Comparison of ENCODE assay signal across 30 mouse cellular contexts in genomic region chr5:147302746-147303400, GRCm38 (mm10). TPM values are rescaled to one million over a fixed set of nuclear protein-coding genes. Genes with fewer than 3 reads are reported as not detected.
DNase-seq lines count a peak whose midpoint lies in the region; ATAC-seq and TF ChIP-seq lines count a peak whose summit lies in the region.
"Had no signal": no experiment of that assay in that cellular context is flagged by ENCODE, and none has a peak within 500 bp of the region (broad histone marks: within the 10 kb centered on the region; RNA-seq: fewer than 3 reads in every experiment).

No protein-coding gene starts in this region.

- no peaks in the 10 kb centered on the region for H3K9me3 ChIP-seq in hindbrain, embryonic 10.5 days
- no peaks in the 10 kb centered on the region for H3K9me3 ChIP-seq in hindbrain, embryonic 12.5 days (replicated peaks)
- no peaks in the 10 kb centered on the region for H3K9me3 ChIP-seq in midbrain, embryonic 11.5 days (ENCODE audit: control insufficient read depth, low read length)
- H3K9me3 ChIP-seq in midbrain, embryonic 15.5 days: no peaks in the 10 kb centered on the region
- no peaks in the 10 kb centered on the region for H3K9me3 ChIP-seq in embryonic facial prominence, embryonic 10.5 days
- H3K9me3 ChIP-seq: embryonic facial prominence, embryonic 13.5 days; heart, embryonic 12.5 days; kidney, embryonic 15.5 days had no signal

- no peaks in the 10 kb centered on the region for H3K36me3 ChIP-seq in hindbrain, embryonic 10.5 days
- H3K36me3 ChIP-seq in hindbrain, embryonic 12.5 days: no peaks in the 10 kb centered on the region
- H3K36me3 ChIP-seq in midbrain, embryonic 11.5 days (ENCODE audit: control insufficient read depth, insufficient read depth, low read length): no peaks in the 10 kb centered on the region
- H3K36me3 ChIP-seq in midbrain, embryonic 15.5 days (replicated peaks): no peaks in the 10 kb centered on the region
- no peaks in the 10 kb centered on the region for H3K36me3 ChIP-seq in embryonic facial prominence, embryonic 10.5 days (replicated peaks)
- H3K36me3 ChIP-seq in small intestine, adult 2 months (ENCODE audit: control insufficient read depth, insufficient read depth, low read length): peaks cover 34% of the 10 kb centered on the region
- H3K36me3 ChIP-seq: embryonic facial prominence, embryonic 13.5 days; heart, embryonic 12.5 days; kidney, embryonic 15.5 days had no signal

- 5% methylated on average over 13 of the region's 13 CpGs for WGBS in hindbrain, embryonic 10.5 days
- WGBS in hindbrain, embryonic 12.5 days: 5% methylated on average over 13 of the region's 13 CpGs
- WGBS in midbrain, embryonic 11.5 days: 5% methylated on average over 13 of the region's 13 CpGs
- WGBS in midbrain, embryonic 15.5 days: 4% methylated on average over 13 of the region's 13 CpGs
- WGBS in embryonic facial prominence, embryonic 10.5 days: 4% methylated on average over 13 of the region's 13 CpGs
- WGBS in small intestine, adult 2 months: 9% methylated on average over 13 of the region's 13 CpGs

- peaks cover 41% of the 10 kb centered on the region for H3K4me1 ChIP-seq in hindbrain, embryonic 10.5 days (replicated peaks)
- H3K4me1 ChIP-seq in hindbrain, embryonic 12.5 days: peaks cover 19% of the 10 kb centered on the region
- H3K4me1 ChIP-seq in midbrain, embryonic 11.5 days (ENCODE audit: control insufficient read depth, insufficient read depth, low read length): peaks cover 14% of the 10 kb centered on the region
- peaks cover 29% of the 10 kb centered on the region for H3K4me1 ChIP-seq in midbrain, embryonic 15.5 days
- peaks cover 36% of the 10 kb centered on the region for H3K4me1 ChIP-seq in embryonic facial prominence, embryonic 10.5 days
- peaks cover 4% of the 10 kb centered on the region for H3K4me1 ChIP-seq in small intestine, adult 2 months (ENCODE audit: control insufficient read depth, insufficient read depth, insufficient read length, low read length)

- no peak overlapping the region for H3K4me2 ChIP-seq in hindbrain, embryonic 12.5 days (replicated peaks)
- H3K4me2 ChIP-seq in midbrain, embryonic 11.5 days: no peak overlapping the region
- no peak overlapping the region for H3K4me2 ChIP-seq in midbrain, embryonic 15.5 days
- H3K4me2 ChIP-seq: embryonic facial prominence, embryonic 13.5 days; heart, embryonic 12.5 days; hindbrain, embryonic 14.5 days; kidney, embryonic 15.5 days had no signal

- H3K27me3 ChIP-seq in hindbrain, embryonic 10.5 days (ENCODE audit: insufficient read depth, poor library complexity, severe bottlenecking): peaks cover 100% of the 10 kb centered on the region
- H3K27me3 ChIP-seq in hindbrain, embryonic 12.5 days: peaks cover 100% of the 10 kb centered on the region
- H3K27me3 ChIP-seq in midbrain, embryonic 11.5 days (ENCODE audit: control insufficient read depth, insufficient read depth, low read length): peaks cover 99% of the 10 kb centered on the region
- H3K27me3 ChIP-seq in midbrain, embryonic 15.5 days (replicated peaks): peaks cover 97% of the 10 kb centered on the region
- H3K27me3 ChIP-seq in embryonic facial prominence, embryonic 10.5 days (replicated peaks; ENCODE audit: low read depth, poor library complexity, severe bottlenecking): peaks cover 100% of the 10 kb centered on the region
- no peaks in the 10 kb centered on the region for H3K27me3 ChIP-seq in small intestine, adult 2 months (ENCODE audit: control insufficient read depth, insufficient read depth, low read length)

- no peak overlapping the region for H3K4me3 ChIP-seq in hindbrain, embryonic 10.5 days
- H3K4me3 ChIP-seq in hindbrain, embryonic 12.5 days: no peak overlapping the region
- H3K4me3 ChIP-seq in midbrain, embryonic 11.5 days (ENCODE audit: low read depth, low read length): no peak overlapping the region
- H3K4me3 ChIP-seq in midbrain, embryonic 15.5 days: no peak overlapping the region
- H3K4me3 ChIP-seq in embryonic facial prominence, embryonic 10.5 days: no peak overlapping the region
- peak overlapping the region; percentile 61 for H3K4me3 ChIP-seq in small intestine, adult 2 months (ENCODE audit: low read depth, low read length)
- H3K4me3 ChIP-seq: embryonic facial prominence, embryonic 13.5 days; erythroblast, embryonic 14.5 days; heart, embryonic 12.5 days; kidney, embryonic 15.5 days had no signal

- DNase-seq in hindbrain, embryonic 10.5 days (ENCODE audit: low spot score): peak; percentile 31
- DNase-seq in midbrain, embryonic 11.5 days (ENCODE audit: low spot score, missing footprints): peak; percentile 89
- DNase-seq in embryonic facial prominence, embryonic 10.5 days (ENCODE audit: low spot score): peak; percentile 33
- no peak for DNase-seq in spleen, postnatal 10 days (ENCODE audit: low spot score in 2 of 2)
- DNase-seq: adrenal gland, postnatal 14 days; B cell, adult 2 months; cerebellum, adult 8-10 months; heart, postnatal 14 days; kidney, adult 11 months; kidney, postnatal 36 days; layer of hippocampus, postnatal 36 days; right cerebral cortex, postnatal 14 days; spleen, adult 18-20 months; thymus, postnatal 25 days had no signal

- TF ChIP-seq POLR2A in small intestine, adult 2 months (IDR thresholded peaks at IDR 0.05; ENCODE audit: low read depth, low read length): no peak

- no peak for TF ChIP-seq CTCF in small intestine, adult 2 months (IDR thresholded peaks at IDR 0.05; ENCODE audit: extremely low read depth, insufficient read length, insufficient replicate concordance, low read depth, low read length)

- H3K27ac ChIP-seq in hindbrain, embryonic 10.5 days: no peak overlapping the region
- no peak overlapping the region for H3K27ac ChIP-seq in hindbrain, embryonic 12.5 days
- no peak overlapping the region for H3K27ac ChIP-seq in midbrain, embryonic 11.5 days (ENCODE audit: low read depth, low read length)
- H3K27ac ChIP-seq in midbrain, embryonic 15.5 days: no peak overlapping the region
- H3K27ac ChIP-seq in embryonic facial prominence, embryonic 10.5 days (replicated peaks): no peak overlapping the region
- peak overlapping the region; percentile 83 for H3K27ac ChIP-seq in small intestine, adult 2 months (ENCODE audit: insufficient read depth, low read depth, low read length)
- H3K27ac ChIP-seq: embryonic facial prominence, embryonic 13.5 days; hindbrain, embryonic 14.5 days; kidney, embryonic 15.5 days; macrophage had no signal

- ATAC-seq in hindbrain, embryonic 12.5 days (ENCODE audit: low FRiP score): no peak
- no peak for ATAC-seq in midbrain, embryonic 11.5 days (ENCODE audit: low FRiP score)
- ATAC-seq in midbrain, embryonic 15.5 days (replicated peaks): no peak
- ATAC-seq: forebrain, embryonic 14.5 days; lung, postnatal 0 days had no signal

- H3K9ac ChIP-seq in hindbrain, embryonic 12.5 days: no peak overlapping the region
- H3K9ac ChIP-seq in midbrain, embryonic 11.5 days (ENCODE audit: low read length): no peak overlapping the region
- H3K9ac ChIP-seq in midbrain, embryonic 15.5 days: no peak overlapping the region
- H3K9ac ChIP-seq: embryonic facial prominence, embryonic 13.5 days; heart, embryonic 12.5 days; hindbrain, embryonic 14.5 days; kidney, embryonic 15.5 days had no signal

RNA-seq across cellular contexts. Expression of gene Cdx2, which starts 4.2 kb away (rescaled TPM):
- not detected in 2 replicates for polyA plus RNA-seq in hindbrain, embryonic 10.5 days (2016; fragmentation: Nextera tagmentation; extraction: Ambion mirVana)
- polyA plus RNA-seq in hindbrain, embryonic 12.5 days (2016; fragmentation: Nextera tagmentation; extraction: Ambion mirVana): not detected in 2 replicates
- not detected in 2 replicates for polyA plus RNA-seq in midbrain, embryonic 11.5 days (2014; fragmentation: Nextera tagmentation; extraction: Ambion mirVana)
- polyA plus RNA-seq in midbrain, embryonic 15.5 days (2015; fragmentation: Nextera tagmentation; extraction: Ambion mirVana): not detected in 2 replicates
- polyA plus RNA-seq in embryonic facial prominence, embryonic 10.5 days (2016; fragmentation: Nextera tagmentation; extraction: Ambion mirVana): not detected in 2 replicates
- 116 and 344 TPM in 2 replicates for polyA plus RNA-seq in small intestine, adult 2 months (2012; rRNA removed)
- polyA plus RNA-seq: brain, embryonic 14.5 days; embryonic facial prominence, embryonic 13.5 days; forebrain, embryonic 14.5 days; heart, embryonic 12.5 days; hindbrain, embryonic 14.5 days; kidney, embryonic 15.5 days; lung, postnatal 0 days; macrophage; neural tube, embryonic 11.5 days had no signal

RNA-seq across cellular contexts. Expression of gene Urad, which starts 19.4 kb away (rescaled TPM):
- not detected in 2 replicates for polyA plus RNA-seq in hindbrain, embryonic 10.5 days (2016; fragmentation: Nextera tagmentation; extraction: Ambion mirVana)
- not detected in 2 replicates for polyA plus RNA-seq in hindbrain, embryonic 12.5 days (2016; fragmentation: Nextera tagmentation; extraction: Ambion mirVana)
- not detected in 2 replicates for polyA plus RNA-seq in midbrain, embryonic 11.5 days (2014; fragmentation: Nextera tagmentation; extraction: Ambion mirVana)
- not detected in 2 replicates for polyA plus RNA-seq in midbrain, embryonic 15.5 days (2015; fragmentation: Nextera tagmentation; extraction: Ambion mirVana)
- not detected in 2 replicates for polyA plus RNA-seq in embryonic facial prominence, embryonic 10.5 days (2016; fragmentation: Nextera tagmentation; extraction: Ambion mirVana)
- 3.1 and 4.7 TPM in 2 replicates for polyA plus RNA-seq in small intestine, adult 2 months (2012; rRNA removed)
- polyA plus RNA-seq: brain, embryonic 14.5 days; embryonic facial prominence, embryonic 13.5 days; erythroblast, embryonic 14.5 days; forebrain, embryonic 14.5 days; frontal cortex, adult 2 months; gonadal fat pad, adult 2 months; heart, embryonic 12.5 days; hindbrain, embryonic 14.5 days; kidney, embryonic 15.5 days; limb, embryonic 14.5 days; lung, postnatal 0 days; macrophage; neural tube, embryonic 11.5 days had no signal

RNA-seq across cellular contexts. Expression of gene Pdx1, which starts 33.1 kb away (rescaled TPM):
- polyA plus RNA-seq in hindbrain, embryonic 10.5 days (2016; fragmentation: Nextera tagmentation; extraction: Ambion mirVana): not detected in 2 replicates
- polyA plus RNA-seq in hindbrain, embryonic 12.5 days (2016; fragmentation: Nextera tagmentation; extraction: Ambion mirVana): not detected in 2 replicates
- polyA plus RNA-seq in midbrain, embryonic 11.5 days (2014; fragmentation: Nextera tagmentation; extraction: Ambion mirVana): not detected in 2 replicates
- not detected in 2 replicates for polyA plus RNA-seq in midbrain, embryonic 15.5 days (2015; fragmentation: Nextera tagmentation; extraction: Ambion mirVana)
- not detected in 2 replicates for polyA plus RNA-seq in embryonic facial prominence, embryonic 10.5 days (2016; fragmentation: Nextera tagmentation; extraction: Ambion mirVana)
- 0.32 and 65.5 TPM in 2 replicates for polyA plus RNA-seq in small intestine, adult 2 months (2012; rRNA removed)
- polyA plus RNA-seq: brain, embryonic 14.5 days; embryonic facial prominence, embryonic 13.5 days; erythroblast, embryonic 14.5 days; forebrain, embryonic 14.5 days; frontal cortex, adult 2 months; gonadal fat pad, adult 2 months; heart, embryonic 12.5 days; hindbrain, embryonic 14.5 days; kidney, embryonic 15.5 days; limb, embryonic 14.5 days; lung, postnatal 0 days; macrophage; neural tube, embryonic 11.5 days had no signal

Comparison
In these comparisons a context has a peak if more than half of its experiments do, and no peak if none do; other contexts are left out.
1. DNase-seq: peak in hindbrain, embryonic 10.5 days (single experiment), midbrain, embryonic 11.5 days (single experiment) and embryonic facial prominence, embryonic 10.5 days (single experiment); none in spleen, postnatal 10 days (0 of 2).
2. RNA of gene Cdx2, which starts 4.2 kb away (polyA plus RNA-seq): 116 to 344 TPM in small intestine, adult 2 months; not detected in hindbrain, embryonic 10.5 days, not detected in hindbrain, embryonic 12.5 days, not detected in midbrain, embryonic 11.5 days, not detected in midbrain, embryonic 15.5 days and not detected in embryonic facial prominence, embryonic 10.5 days; every median in the first group is over 100 times any median in the second.